Mouse (Mus musculus): ENCODE results near the gene Gprin1.
"Not testable (repeated sequence)": the region's sequence is repeated elsewhere in the genome, so short reads cannot be mapped to it uniquely, and the experiment has no call there.

The Gprin1 gene

GRCm38 (mm10) chr13:54749864-54750411 lies at the start of gene Gprin1:
Gene Gprin1 (minus strand): TSS chr13:54749874.
- DNase-seq (ENCODE audit: low read depth in 2 of 2, low spot score in 2 of 2), result no peak

GRCm38 (mm10) chr13:54798740-54799139 lies 49.1 kb upstream of the Gprin1 start:
- DNase-seq (ENCODE audit: low read depth in 2 of 2, low spot score in 2 of 2), result no peak

- no peak for DNase-seq (ENCODE audit: low read depth in 2 of 2, low spot score in 2 of 2)
These were observed 48.4 kb upstream of the Gprin1 start for GRCm38 (mm10) chr13:54797861-54798643.

GRCm38 (mm10) chr13:54797356-54797755 lies 47.7 kb upstream of the Gprin1 start:
- DNase-seq (ENCODE audit: low read depth in 2 of 2, low spot score in 2 of 2), result peak in 1 of 2 experiments; percentile 23

GRCm38 (mm10) chr13:54794843-54795242 lies 45.2 kb upstream of the Gprin1 start:
- no peak for DNase-seq (ENCODE audit: low read depth in 2 of 2, low spot score in 2 of 2)

GRCm38 (mm10) chr13:54794002-54794577 lies 44.4 kb upstream of the Gprin1 start:
- no peak for DNase-seq (ENCODE audit: low read depth in 2 of 2, low spot score in 2 of 2)

- no peak for DNase-seq (ENCODE audit: low read depth in 2 of 2, low spot score in 2 of 2)
These were observed 42.9 kb upstream of the Gprin1 start for GRCm38 (mm10) chr13:54792259-54793230.

GRCm38 (mm10) chr13:54789561-54790397 lies 40.1 kb upstream of the Gprin1 start:
- DNase-seq (ENCODE audit: low read depth in 2 of 2, low spot score in 2 of 2), result no peak

GRCm38 (mm10) chr13:54788740-54789560 lies 39.3 kb upstream of the Gprin1 start, which contains the start of gene Tspan17:
Gene Tspan17 (plus strand): TSS chr13:54789377.
- DNase-seq (ENCODE audit: low read depth in 2 of 2, low spot score in 2 of 2), result peak; percentile 42 to 63

- DNase-seq (ENCODE audit: low read depth in 2 of 2, low spot score in 2 of 2), result not testable (repeated sequence)
These were observed 37.9 kb upstream of the Gprin1 start for GRCm38 (mm10) chr13:54787591-54787990.

- DNase-seq (ENCODE audit: low read depth in 2 of 2, low spot score in 2 of 2), result no peak
These were observed 34.0 kb upstream of the Gprin1 start, which contains the start of gene Eif4e1b for GRCm38 (mm10) chr13:54783698-54784097. Gene Eif4e1b (plus strand): TSS chr13:54783998.

- no peak for DNase-seq (ENCODE audit: low read depth in 2 of 2, low spot score in 2 of 2)
These were observed 33.6 kb upstream of the Gprin1 start for GRCm38 (mm10) chr13:54783235-54783634.

- no peak for DNase-seq (ENCODE audit: low read depth in 2 of 2, low spot score in 2 of 2)
These were observed 31.4 kb upstream of the Gprin1 start for GRCm38 (mm10) chr13:54781086-54781485.

- DNase-seq (ENCODE audit: low read depth in 2 of 2, low spot score in 2 of 2), result no peak
These were observed 30.9 kb upstream of the Gprin1 start for GRCm38 (mm10) chr13:54780592-54780991.

- DNase-seq (ENCODE audit: low read depth in 2 of 2, low spot score in 2 of 2), result no peak
These were observed 17.3 kb upstream of the Gprin1 start for GRCm38 (mm10) chr13:54767012-54767411.

GRCm38 (mm10) chr13:54766192-54766768 lies 16.6 kb upstream of the Gprin1 start, which contains the start of gene Sncb:
Gene Sncb (minus strand): TSS chr13:54766595.
- DNase-seq (ENCODE audit: low read depth in 2 of 2, low spot score in 2 of 2), result peak; percentile 55 to 57

- no peak for DNase-seq (ENCODE audit: low read depth in 2 of 2, low spot score in 2 of 2)
These were observed 15.9 kb upstream of the Gprin1 start for GRCm38 (mm10) chr13:54765281-54766191.

GRCm38 (mm10) chr13:54760906-54761305 lies 11.2 kb upstream of the Gprin1 start:
- DNase-seq (ENCODE audit: low read depth in 2 of 2, low spot score in 2 of 2), result no peak

Measured in CD8-positive naive resting alpha-beta T cell, adult 2 months (primary cell).